Mouse (Mus musculus): Measurements from ENCODE around the gene Clpp. TPM values are rescaled to one million over a fixed set of nuclear protein-coding genes. Genes with fewer than 3 reads are reported as not detected.

Clpp gene
- polyA plus RNA-seq, 1 experiment, result 124 TPM

- 84% methylated on average over 2 of the region's 2 CpGs for WGBS
- DNase-seq (ENCODE audit: low read depth, low spot score), result no peak
Measured at GRCm38 (mm10) chr17:57019693-57020092, 29.6 kb downstream of the Clpp start.

GRCm38 (mm10) chr17:57020960-57021359, 30.9 kb downstream of the Clpp start:
- no peak for DNase-seq (ENCODE audit: low read depth, low spot score)
- WGBS, result 83% methylated on average over 5 of the region's 5 CpGs

GRCm38 (mm10) chr17:57027471-57027870, 37.4 kb downstream of the Clpp start:
- 83% methylated on average over 4 of the region's 4 CpGs for WGBS
- DNase-seq (ENCODE audit: low read depth, low spot score), result no peak

- no peak for DNase-seq (ENCODE audit: low read depth, low spot score)
- WGBS, result 13% methylated on average over 8 of the region's 8 CpGs
Measured at GRCm38 (mm10) chr17:57029691-57030090, 39.6 kb downstream of the Clpp start.

- no peak for DNase-seq (ENCODE audit: low read depth, low spot score)
- WGBS, result 1% methylated on average over 97 of the region's 99 CpGs
Measured at GRCm38 (mm10) chr17:57030931-57031660, 41.0 kb downstream of the Clpp start, which contains the start of gene Khsrp. Gene Khsrp, minus strand, starts transcription at chr17:57031522.

GRCm38 (mm10) chr17:57031661-57032420, 41.7 kb downstream of the Clpp start:
- under 1% methylated on average over 38 of the region's 38 CpGs for WGBS
- peak; percentile 100 for DNase-seq (ENCODE audit: low read depth, low spot score)

- 89% methylated on average over 4 of the region's 4 CpGs for WGBS
Measured at GRCm38 (mm10) chr17:57032854-57033253, 42.7 kb downstream of the Clpp start.

GRCm38 (mm10) chr17:57038978-57039377, 48.9 kb downstream of the Clpp start:
- WGBS, result 45% methylated on average over 8 of the region's 8 CpGs
- DNase-seq (ENCODE audit: low read depth, low spot score), result no peak

More at GRCm38 (mm10) chr17:57032854-57033253, 42.7 kb downstream of the Clpp start:
- DNase-seq (ENCODE audit: low read depth, low spot score), result no peak

GRCm38 (mm10) chr17:57041554-57041953, 51.4 kb downstream of the Clpp start, which contains the start of gene Slc25a41:
Gene Slc25a41, minus strand, starts transcription at chr17:57041654.
- WGBS, result 68% methylated on average over 8 of the region's 8 CpGs
- DNase-seq (ENCODE audit: low read depth, low spot score), result no peak

Other genes starting within 250 kb of the Clpp start
- 11.0 and 11.7 TPM in 2 replicates for gene Nrtn, start 232.8 kb upstream of the Clpp start, polyA plus RNA-seq (2012; rRNA removed)
- gene Dus3l, start 225.5 kb upstream of the Clpp start, polyA plus RNA-seq (2012; rRNA removed), result 42.7 and 53.1 TPM in 2 replicates
- 3.3 and 4.1 TPM in 2 replicates for gene Prr22, start 220.1 kb upstream of the Clpp start, polyA plus RNA-seq (2012; rRNA removed)
- gene Rfx2, start 159.3 kb upstream of the Clpp start, polyA plus RNA-seq (2012; rRNA removed), result 6.2 and 9.9 TPM in 2 replicates
- gene Acsbg2, start 115.9 kb upstream of the Clpp start, polyA plus RNA-seq (2012; rRNA removed), result not detected in 2 replicates
- 0.15 and 0.19 TPM in 2 replicates for gene 1700061G19Rik, start 114.8 kb upstream of the Clpp start, polyA plus RNA-seq (2012; rRNA removed)
- 32.3 and 39.8 TPM in 2 replicates for gene Mllt1, start 54.9 kb upstream of the Clpp start, polyA plus RNA-seq (2012; rRNA removed)
- 13.3 and 19.9 TPM in 2 replicates for gene Acer1, start 8.2 kb upstream of the Clpp start, polyA plus RNA-seq (2012; rRNA removed)
- gene Alkbh7, start 7.0 kb downstream of the Clpp start, polyA plus RNA-seq (2012; rRNA removed), result 30.1 and 31.5 TPM in 2 replicates
- not detected in 2 replicates for gene Pspn, start 9.7 kb downstream of the Clpp start, polyA plus RNA-seq (2012; rRNA removed)
- 37.4 and 43.8 TPM in 2 replicates for gene Gtf2f1, start 21.0 kb downstream of the Clpp start, polyA plus RNA-seq (2012; rRNA removed)
- gene Gm17949, start 21.2 kb downstream of the Clpp start, polyA plus RNA-seq (2012; rRNA removed), result not detected in 2 replicates
- 45.6 and 60.9 TPM in 2 replicates for gene Khsrp, start 41.2 kb downstream of the Clpp start, polyA plus RNA-seq (2012; rRNA removed)
- not detected in 2 replicates for gene Slc25a41, start 51.3 kb downstream of the Clpp start, polyA plus RNA-seq (2012; rRNA removed)
- gene Crb3, start 68.8 kb downstream of the Clpp start, polyA plus RNA-seq (2012; rRNA removed), result 175 and 198 TPM in 2 replicates
- gene Slc25a23, start 69.6 kb downstream of the Clpp start, polyA plus RNA-seq (2012; rRNA removed), result 16.5 TPM in 2 replicates
- gene Dennd1c, start 88.2 kb downstream of the Clpp start, polyA plus RNA-seq (2012; rRNA removed), result 7.2 and 10.8 TPM in 2 replicates
- 3.2 and 4.2 TPM in 2 replicates for gene Tubb4a, start 97.5 kb downstream of the Clpp start, polyA plus RNA-seq (2012; rRNA removed)
- 3.3 and 3.5 TPM in 2 replicates for gene Tnfsf9, start 115.0 kb downstream of the Clpp start, polyA plus RNA-seq (2012; rRNA removed)
- 0.23 and 0.27 TPM in 2 replicates for gene Cd70, start 159.5 kb downstream of the Clpp start, polyA plus RNA-seq (2012; rRNA removed)
- 0.92 and 1.1 TPM in 2 replicates for gene Tnfsf14, start 203.9 kb downstream of the Clpp start, polyA plus RNA-seq (2012; rRNA removed)
- gene C3, start 237.8 kb downstream of the Clpp start, polyA plus RNA-seq (2012; rRNA removed), result 72.7 and 75.6 TPM in 2 replicates